Mouse (Mus musculus) heart, embryonic 13.5 days (tissue): ENCODE measurements around the gene Ank3. TPM values are rescaled to one million over a fixed set of nuclear protein-coding genes. Genes with fewer than 3 reads are reported as not detected.

Source experiments
- ATAC-seq: fragments of 200-750 bp; cut with Nextera tagmentation; 2 replicates; pipeline ENCODE4 v1.8.0; 2017; ENCODE audit warnings: moderate TSS enrichment; ENCODE audit not compliant: insufficient number of reproducible peaks, low FRiP score, low TSS enrichment; ENCODE audit errors: extremely low read depth
- H3K27ac ChIP-seq: fragments of 300-500 bp; sonication (generic); replicated peaks from 2 replicates; pipeline ENCODE4 v1.5.1; 2015; ENCODE audit warnings: moderate library complexity, mild to moderate bottlenecking, inconsistent platforms
- H3K27me3 ChIP-seq: fragments of 300-500 bp; sonication (generic); replicated peaks from 2 replicates; pipeline ENCODE4 v1.6.1; 2015; ENCODE audit warnings: mild to moderate bottlenecking, inconsistent platforms
- H3K36me3 ChIP-seq: fragments of 300-500 bp; sonication (generic); 2 replicates; pipeline ENCODE4 v1.6.1; 2015; ENCODE audit warnings: mild to moderate bottlenecking, inconsistent platforms
- H3K4me1 ChIP-seq: fragments of 300-500 bp; sonication (generic); 2 replicates; pipeline ENCODE4 v1.6.1; 2015; ENCODE audit warnings: inconsistent platforms
- H3K4me2 ChIP-seq: fragments of 300-500 bp; sonication (generic); 2 replicates; pipeline ENCODE4 v1.6.1; 2015; ENCODE audit warnings: inconsistent platforms, mild to moderate bottlenecking, moderate library complexity
- H3K4me3 ChIP-seq: fragments of 300-500 bp; sonication (generic); 2 replicates; pipeline ENCODE4 v1.5.1; 2015; ENCODE audit warnings: moderate library complexity, mild to moderate bottlenecking, inconsistent platforms
- H3K9ac ChIP-seq: fragments of 300-500 bp; sonication (generic); 2 replicates; pipeline ENCODE4 v1.6.1; 2015; ENCODE audit warnings: inconsistent platforms, mild to moderate bottlenecking, moderate library complexity
- H3K9me3 ChIP-seq: fragments of 300-500 bp; sonication (generic); 2 replicates; pipeline ENCODE4 v1.6.1; 2016; ENCODE audit warnings: inconsistent platforms
- WGBS: fragments of 180-500 bp; shearing (Covaris S2); methylation state at CpG from one replicate; pipeline ENCODE4 v1.1.7; 2015; ENCODE audit warnings: mixed read lengths; 5-methylcytosine and 5-hydroxymethylcytosine counted together
- polyA plus RNA-seq: library from polyadenylated mRNA; unstranded; fragments of >200 nt; fragmentation: Nextera tagmentation; extraction: Ambion mirVana; gene quantifications from 2 replicates; pipeline ENCODE4 v1.2.1, GENCODE M21; 2015

Ank3 gene
- polyA plus RNA-seq, 1 experiment from 2014 or later: 30.8 TPM

- Histone ChIP-seq H3K4me1 (peaks cover 29% of the 10 kb centered on the region), H3K9ac (peak overlapping the region; percentile 90), H3K27me3 (no peaks in the 10 kb centered on the region), H3K27ac (peak overlapping the region; percentile 93), H3K4me3 (peak overlapping the region; percentile 62), H3K4me2 (peak overlapping the region; percentile 74), H3K9me3 (no peaks in the 10 kb centered on the region), H3K36me3 (no peaks in the 10 kb centered on the region)
- WGBS: 46% methylated on average over 9 of the region's 9 CpGs
- ATAC-seq: no peak
Measured at GRCm38 (mm10) chr10:69536372-69537075, 138.0 kb downstream of the Ank3 start.

- no peaks in the 10 kb centered on the region for H3K27me3 ChIP-seq
- H3K9me3 ChIP-seq: no peaks in the 10 kb centered on the region
- 72% methylated on average over 2 of the region's 2 CpGs for WGBS
- H3K4me3 ChIP-seq: no peak overlapping the region
- H3K27ac ChIP-seq: no peak overlapping the region
- no peak overlapping the region for H3K4me2 ChIP-seq
- peaks cover 32% of the 10 kb centered on the region for H3K4me1 ChIP-seq
- H3K36me3 ChIP-seq: no peaks in the 10 kb centered on the region
- H3K9ac ChIP-seq: no peak overlapping the region
- no peak for ATAC-seq
Measured at GRCm38 (mm10) chr10:69538236-69538635, 139.7 kb downstream of the Ank3 start.

- Histone ChIP-seq H3K9ac (no peak overlapping the region), H3K27ac (no peak overlapping the region), H3K36me3 (no peaks in the 10 kb centered on the region), H3K9me3 (no peaks in the 10 kb centered on the region), H3K4me1 (peaks cover 45% of the 10 kb centered on the region), H3K4me3 (no peak overlapping the region), H3K27me3 (no peaks in the 10 kb centered on the region), H3K4me2 (no peak overlapping the region)
- ATAC-seq: no peak
- 84% methylated on average over 3 of the region's 3 CpGs for WGBS
Measured at GRCm38 (mm10) chr10:69542439-69542838, 143.9 kb downstream of the Ank3 start.

GRCm38 (mm10) chr10:69543876-69544620, 145.5 kb downstream of the Ank3 start:
- WGBS: 90% methylated on average over 10 of the region's 10 CpGs
- Histone ChIP-seq H3K4me1 (peaks cover 41% of the 10 kb centered on the region), H3K27ac (no peak overlapping the region), H3K9me3 (no peaks in the 10 kb centered on the region), H3K4me3 (no peak overlapping the region), H3K36me3 (no peaks in the 10 kb centered on the region), H3K27me3 (no peaks in the 10 kb centered on the region), H3K9ac (no peak overlapping the region), H3K4me2 (no peak overlapping the region)
- ATAC-seq: no peak

GRCm38 (mm10) chr10:69544653-69545052, 146.1 kb downstream of the Ank3 start:
- WGBS: 71% methylated on average over 7 of the region's 7 CpGs
- Histone ChIP-seq H3K9ac (no peak overlapping the region), H3K36me3 (no peaks in the 10 kb centered on the region), H3K27me3 (no peaks in the 10 kb centered on the region), H3K4me3 (no peak overlapping the region), H3K27ac (no peak overlapping the region), H3K4me1 (peaks cover 41% of the 10 kb centered on the region), H3K4me2 (no peak overlapping the region), H3K9me3 (no peaks in the 10 kb centered on the region)
- no peak for ATAC-seq

GRCm38 (mm10) chr10:69545936-69546335, 147.4 kb downstream of the Ank3 start:
- Histone ChIP-seq H3K4me2 (no peak overlapping the region), H3K9me3 (no peaks in the 10 kb centered on the region), H3K4me3 (no peak overlapping the region), H3K4me1 (peaks cover 47% of the 10 kb centered on the region), H3K36me3 (no peaks in the 10 kb centered on the region), H3K9ac (0 out of 2 replicates have a peak overlapping the region, but pooled peaks have one; percentile 28), H3K27ac (no peak overlapping the region), H3K27me3 (no peaks in the 10 kb centered on the region)
- 76% methylated on average over 3 of the region's 3 CpGs for WGBS
- ATAC-seq: no peak

- Histone ChIP-seq H3K27ac (no peak overlapping the region), H3K4me2 (no peak overlapping the region), H3K4me1 (peaks cover 48% of the 10 kb centered on the region), H3K36me3 (no peaks in the 10 kb centered on the region), H3K4me3 (no peak overlapping the region), H3K9me3 (no peaks in the 10 kb centered on the region), H3K9ac (no peak overlapping the region), H3K27me3 (no peaks in the 10 kb centered on the region)
- WGBS: 77% methylated on average over 6 of the region's 6 CpGs
- no peak for ATAC-seq
Measured at GRCm38 (mm10) chr10:69546643-69547042, 148.1 kb downstream of the Ank3 start.

GRCm38 (mm10) chr10:69548771-69549170, 150.2 kb downstream of the Ank3 start:
- no peaks in the 10 kb centered on the region for H3K9me3 ChIP-seq
- 69% methylated on average over 3 of the region's 3 CpGs for WGBS
- no peak overlapping the region for H3K27ac ChIP-seq
- no peak for ATAC-seq
- no peak overlapping the region for H3K9ac ChIP-seq
- no peaks in the 10 kb centered on the region for H3K27me3 ChIP-seq
- H3K4me3 ChIP-seq: no peak overlapping the region
- no peak overlapping the region for H3K4me2 ChIP-seq
- H3K36me3 ChIP-seq: no peaks in the 10 kb centered on the region
- H3K4me1 ChIP-seq: peaks cover 38% of the 10 kb centered on the region

GRCm38 (mm10) chr10:69549221-69549620, 150.6 kb downstream of the Ank3 start:
- no peak for ATAC-seq
- Histone ChIP-seq H3K4me2 (no peak overlapping the region), H3K4me3 (no peak overlapping the region), H3K27me3 (no peaks in the 10 kb centered on the region), H3K9ac (no peak overlapping the region), H3K27ac (no peak overlapping the region), H3K9me3 (no peaks in the 10 kb centered on the region), H3K4me1 (peaks cover 34% of the 10 kb centered on the region), H3K36me3 (no peaks in the 10 kb centered on the region)
- 87% methylated on average over 4 of the region's 4 CpGs for WGBS

GRCm38 (mm10) chr10:69550824-69551223, 152.3 kb downstream of the Ank3 start:
- Histone ChIP-seq H3K9ac (no peak overlapping the region), H3K4me1 (peaks cover 18% of the 10 kb centered on the region), H3K4me2 (no peak overlapping the region), H3K27ac (peak overlapping the region; percentile 16; the same call in 1 of the 2 replicates), H3K9me3 (no peaks in the 10 kb centered on the region), H3K27me3 (no peaks in the 10 kb centered on the region), H3K36me3 (no peaks in the 10 kb centered on the region), H3K4me3 (no peak overlapping the region)
- WGBS: 22% methylated on average over 4 of the region's 4 CpGs
- no peak for ATAC-seq

GRCm38 (mm10) chr10:69553091-69553490, 154.5 kb downstream of the Ank3 start:
- no peak overlapping the region for H3K9ac ChIP-seq
- H3K27ac ChIP-seq: no peak overlapping the region
- peaks cover 21% of the 10 kb centered on the region for H3K4me1 ChIP-seq
- no peaks in the 10 kb centered on the region for H3K36me3 ChIP-seq
- H3K27me3 ChIP-seq: no peaks in the 10 kb centered on the region
- H3K9me3 ChIP-seq: no peaks in the 10 kb centered on the region
- no peak overlapping the region for H3K4me2 ChIP-seq
- ATAC-seq: no peak
- no peak overlapping the region for H3K4me3 ChIP-seq
- WGBS: 47% methylated on average over 1 of the region's 1 CpGs

- Histone ChIP-seq H3K4me1 (peaks cover 15% of the 10 kb centered on the region), H3K27me3 (no peaks in the 10 kb centered on the region), H3K4me3 (no peak overlapping the region), H3K27ac (no peak overlapping the region), H3K4me2 (no peak overlapping the region), H3K36me3 (no peaks in the 10 kb centered on the region), H3K9ac (no peak overlapping the region), H3K9me3 (no peaks in the 10 kb centered on the region)
- 89% methylated on average over 4 of the region's 4 CpGs for WGBS
- ATAC-seq: no peak
Measured at GRCm38 (mm10) chr10:69555592-69555991, 157.0 kb downstream of the Ank3 start.
